Mouse (Mus musculus) liver, adult 2 months (tissue): ENCODE results near the gene Crabp2. TPM values are rescaled to one million over a fixed set of nuclear protein-coding genes. Genes with fewer than 3 reads are reported as not detected.

Experiments used
- DNase-seq: peaks from one replicate; pipeline ENCODE4 v3.0.0-alpha.2; 2011; ENCODE audit warnings: low read depth, low spot score; ENCODE audit errors: extremely low read depth
- H3K27ac ChIP-seq: fragments of 200-500 bp; replicated peaks from 2 replicates; pipeline ENCODE4 v1.5.1; 2012; ENCODE audit warnings: low read depth, mild to moderate bottlenecking, control low read depth, inconsistent platforms, low read length; ENCODE audit not compliant: insufficient read depth
- H3K27me3 ChIP-seq: fragments of 200-500 bp; 2 replicates; pipeline ENCODE4 v1.6.1; 2012; ENCODE audit warnings: mild to moderate bottlenecking, moderate library complexity, low read length, inconsistent platforms; ENCODE audit not compliant: control insufficient read depth, insufficient read depth
- H3K36me3 ChIP-seq: fragments of 200-500 bp; 2 replicates; pipeline ENCODE4 v1.6.1; 2012; ENCODE audit warnings: low read length, inconsistent platforms; ENCODE audit not compliant: control insufficient read depth, insufficient read depth
- H3K4me1 ChIP-seq: fragments of 200-500 bp; 2 replicates; pipeline ENCODE4 v1.6.1; 2011; ENCODE audit warnings: low read length; ENCODE audit not compliant: control insufficient read depth, insufficient read depth
- H3K4me3 ChIP-seq: fragments of 200-500 bp; 2 replicates; pipeline ENCODE4 v1.5.1; 2011; ENCODE audit warnings: low read depth, mild to moderate bottlenecking, control low read depth, low read length, moderate library complexity; ENCODE audit not compliant: insufficient read depth
- H3K79me2 ChIP-seq: fragments of 200-500 bp; 2 replicates; pipeline ENCODE4 v1.6.1; 2012; ENCODE audit warnings: inconsistent platforms, mild to moderate bottlenecking, low read length, moderate library complexity; ENCODE audit not compliant: control insufficient read depth, insufficient read depth
- H3K9ac ChIP-seq: fragments of 200-500 bp; 2 replicates; pipeline ENCODE4 v1.6.1; 2012; ENCODE audit warnings: low read depth, mild to moderate bottlenecking, control low read depth, inconsistent platforms, low read length
- CTCF ChIP-seq: fragments of 200-500 bp; IDR thresholded peaks from 2 replicates; pipeline ENCODE4 v1.5.1; 2011; ENCODE audit warnings: low read depth, low read length, control low read depth
- POLR2A ChIP-seq: fragments of 200-500 bp; IDR thresholded peaks from 2 replicates; pipeline ENCODE4 v1.6.1; 2011; ENCODE audit warnings: low read length, control low read depth; ENCODE audit not compliant: insufficient read depth; ENCODE audit errors: extremely low read depth
- WGBS: fragments of 180-500 bp; shearing (Covaris S2); methylation state at CpG from one replicate; pipeline ENCODE4 v1.1.7; 2018; 5-methylcytosine and 5-hydroxymethylcytosine counted together
- polyA plus RNA-seq: library from polyadenylated mRNA; depleted of rRNA; stranded (reverse); fragments of >200 nt; gene quantifications from 2 replicates; pipeline ENCODE4 v1.2.3, GENCODE M21; 2012; rRNA removed
- total RNA-seq: library from RNA; depleted of rRNA; stranded (reverse); fragments of >200 nt; gene quantifications from 2 replicates; pipeline ENCODE4 v1.2.3, GENCODE M21; 2014; rRNA removed

Crabp2 gene
- total and polyA plus RNA-seq, 2 experiments: not detected

GRCm38 (mm10) chr3:88000816-88001595 lies 52.5 kb downstream of the Crabp2 start:
- 19% methylated on average over 11 of the region's 11 CpGs for WGBS
- H3K27me3 ChIP-seq: peaks cover 27% of the 10 kb centered on the region
- no peak overlapping the region for H3K9ac ChIP-seq
- H3K4me3 ChIP-seq: no peak overlapping the region
- no peak overlapping the region for H3K27ac ChIP-seq
- no peak for DNase-seq
- TF ChIP-seq CTCF: no peak
- no peak for TF ChIP-seq POLR2A
- no peaks in the 10 kb centered on the region for H3K79me2 ChIP-seq
- no peaks in the 10 kb centered on the region for H3K36me3 ChIP-seq
- no peaks in the 10 kb centered on the region for H3K4me1 ChIP-seq

- Histone ChIP-seq H3K9ac (no peak overlapping the region), H3K27ac (no peak overlapping the region), H3K4me1 (no peaks in the 10 kb centered on the region), H3K4me3 (no peak overlapping the region), H3K36me3 (no peaks in the 10 kb centered on the region), H3K27me3 (peaks cover 21% of the 10 kb centered on the region), H3K79me2 (no peaks in the 10 kb centered on the region)
- WGBS: 8% methylated on average over 17 of the region's 17 CpGs
- DNase-seq: no peak
- no peak for TF ChIP-seq CTCF
- no peak for TF ChIP-seq POLR2A
Observed at GRCm38 (mm10) chr3:88002291-88002976, 54.0 kb downstream of the Crabp2 start.

Other genes with a start within 250 kb of the Crabp2 start
- under 0.01 and 0.07 TPM in 2 replicates for gene Lrrc71, start 200.0 kb upstream of the Crabp2 start, total RNA-seq
- 0.04 and 0.06 TPM in 2 replicates for gene Lrrc71, start 200.0 kb upstream of the Crabp2 start, polyA plus RNA-seq
- gene Ntrk1, start 153.5 kb upstream of the Crabp2 start, total RNA-seq: 0.27 TPM in 1 of 2 replicates, not detected in the other
- gene Ntrk1, start 153.5 kb upstream of the Crabp2 start, polyA plus RNA-seq: 0.04 and 0.12 TPM in 2 replicates
- gene Insrr, start 151.7 kb upstream of the Crabp2 start, total RNA-seq: not detected in 2 replicates
- gene Insrr, start 151.7 kb upstream of the Crabp2 start, polyA plus RNA-seq: 0.02 TPM in 1 of 2 replicates, not detected in the other
- 2.3 and 4.7 TPM in 2 replicates for gene Pear1, start 124.4 kb upstream of the Crabp2 start, total RNA-seq
- gene Pear1, start 124.4 kb upstream of the Crabp2 start, polyA plus RNA-seq: 8.7 and 12.7 TPM in 2 replicates
- gene Sh2d2a, start 101.9 kb upstream of the Crabp2 start, total RNA-seq: 0.09 and 0.20 TPM in 2 replicates
- gene Sh2d2a, start 101.9 kb upstream of the Crabp2 start, polyA plus RNA-seq: 0.39 and 0.83 TPM in 2 replicates
- gene Prcc, start 63.1 kb upstream of the Crabp2 start, total RNA-seq: 8.0 and 9.9 TPM in 2 replicates
- 15.1 and 16.8 TPM in 2 replicates for gene Prcc, start 63.1 kb upstream of the Crabp2 start, polyA plus RNA-seq
- 58.8 and 64.5 TPM in 2 replicates for gene Hdgf, start 42.3 kb upstream of the Crabp2 start, total RNA-seq
- gene Hdgf, start 42.3 kb upstream of the Crabp2 start, polyA plus RNA-seq: 74.7 and 87.3 TPM in 2 replicates
- 84.6 and 96.6 TPM in 2 replicates for gene Mrpl24, start 29.2 kb upstream of the Crabp2 start, total RNA-seq
- 35.3 and 37.9 TPM in 2 replicates for gene Mrpl24, start 29.2 kb upstream of the Crabp2 start, polyA plus RNA-seq
- gene Isg20l2, start 18.4 kb upstream of the Crabp2 start, total RNA-seq: 6.8 and 9.3 TPM in 2 replicates
- 7.0 and 7.2 TPM in 2 replicates for gene Isg20l2, start 18.4 kb upstream of the Crabp2 start, polyA plus RNA-seq
- gene Rrnad1, start 17.9 kb upstream of the Crabp2 start, total RNA-seq: 5.3 and 6.2 TPM in 2 replicates
- gene Rrnad1, start 17.9 kb upstream of the Crabp2 start, polyA plus RNA-seq: 10.1 and 18.4 TPM in 2 replicates
- gene Nes, start 22.4 kb downstream of the Crabp2 start, total RNA-seq: 0.65 and 0.74 TPM in 2 replicates
- gene Nes, start 22.4 kb downstream of the Crabp2 start, polyA plus RNA-seq: 0.53 and 0.55 TPM in 2 replicates
- 0.13 TPM in 1 of 2 replicates, not detected in the other for gene Bcan, start 51.6 kb downstream of the Crabp2 start, total RNA-seq
- gene Bcan, start 51.6 kb downstream of the Crabp2 start, polyA plus RNA-seq: not detected in 2 replicates
- gene Hapln2, start 78.9 kb downstream of the Crabp2 start, total RNA-seq: not detected in 2 replicates
- gene Hapln2, start 78.9 kb downstream of the Crabp2 start, polyA plus RNA-seq: not detected in 2 replicates
- 4.2 and 5.7 TPM in 2 replicates for gene Gpatch4, start 94.4 kb downstream of the Crabp2 start, total RNA-seq
- 4.1 and 4.3 TPM in 2 replicates for gene Gpatch4, start 94.4 kb downstream of the Crabp2 start, polyA plus RNA-seq
- gene Naxe, start 109.8 kb downstream of the Crabp2 start, total RNA-seq: 99.6 and 105 TPM in 2 replicates
- 84.1 and 94.0 TPM in 2 replicates for gene Naxe, start 109.8 kb downstream of the Crabp2 start, polyA plus RNA-seq
- gene Ttc24, start 129.6 kb downstream of the Crabp2 start, total RNA-seq: not detected in 2 replicates
- gene Ttc24, start 129.6 kb downstream of the Crabp2 start, polyA plus RNA-seq: not detected in 2 replicates
- 0.18 and 0.40 TPM in 2 replicates for gene Iqgap3, start 133.3 kb downstream of the Crabp2 start, total RNA-seq
- gene Iqgap3, start 133.3 kb downstream of the Crabp2 start, polyA plus RNA-seq: 0.16 and 0.27 TPM in 2 replicates
- 3.7 and 6.2 TPM in 2 replicates for gene Mef2d, start 193.7 kb downstream of the Crabp2 start, total RNA-seq
- gene Mef2d, start 193.7 kb downstream of the Crabp2 start, polyA plus RNA-seq: 17.7 and 22.2 TPM in 2 replicates